Mouse (Mus musculus) MEL (cell line): ENCODE measurements around the gene Stim1. TPM values are rescaled to one million over a fixed set of nuclear protein-coding genes. Genes with fewer than 3 reads are reported as not detected.

Experiments used
- DNase-seq: peaks from one replicate; pipeline ENCODE4 v3.0.0; 2011; ENCODE audit warnings: low read depth, low spot score
- H3K27ac ChIP-seq: 2 replicates; pipeline ENCODE4 v1.5.1; 2012; ENCODE audit warnings: low read depth, mild to moderate bottlenecking, control low read depth, low read length, moderate library complexity; ENCODE audit not compliant: control insufficient read depth
- H3K27me3 ChIP-seq, 2 experiments: fragments of 150-350 bp in 1 of 2; sonication (generic) in 1 of 2; 2 replicates each; pipeline ENCODE4 v1.6.1; 2012; ENCODE audit warnings: low read length in 2 of 2, mild to moderate bottlenecking in 2 of 2, improper control_type of control experiment in 1 of 2, moderate library complexity in 1 of 2; ENCODE audit not compliant: insufficient read depth in 2 of 2, control insufficient read depth in 1 of 2
- H3K36me3 ChIP-seq, 2 experiments: 2 replicates each; pipeline ENCODE4 v1.6.1; 2012 to 2014; ENCODE audit warnings: low read length in 2 of 2, improper control_type of control experiment in 1 of 2, inconsistent platforms in 1 of 2, mild to moderate bottlenecking in 1 of 2; ENCODE audit not compliant: insufficient read depth in 2 of 2, control insufficient read depth in 1 of 2
- H3K4me1 ChIP-seq, 2 experiments: fragments of 150-350 bp in 1 of 2; sonication (generic) in 1 of 2; 2 replicates each; pipeline ENCODE4 v1.6.1; 2012; ENCODE audit warnings: low read length in 2 of 2, improper control_type of control experiment in 1 of 2, mild to moderate bottlenecking in 1 of 2; ENCODE audit not compliant: insufficient read depth in 2 of 2, control insufficient read depth in 1 of 2
- H3K4me3 ChIP-seq, 2 experiments: fragments of 150-350 bp in 1 of 2; sonication (generic) in 1 of 2; 2 replicates each; pipeline ENCODE4 v1.5.1; 2012; ENCODE audit warnings: low read depth in 2 of 2, low read length in 2 of 2, mild to moderate bottlenecking in 2 of 2, moderate library complexity in 2 of 2, control low read depth in 1 of 2, improper control_type of control experiment in 1 of 2; ENCODE audit not compliant: control insufficient read depth in 1 of 2, insufficient read depth in 1 of 2
- H3K79me2 ChIP-seq: 2 replicates; pipeline ENCODE4 v1.6.1; 2012; ENCODE audit warnings: mild to moderate bottlenecking, low read length, moderate library complexity; ENCODE audit not compliant: control insufficient read depth, poor library complexity, insufficient read depth
- H3K9ac ChIP-seq: 2 replicates; pipeline ENCODE4 v1.6.1; 2012; ENCODE audit warnings: low read depth, mild to moderate bottlenecking, control low read depth, low read length, moderate library complexity; ENCODE audit not compliant: control insufficient read depth, poor library complexity, severe bottlenecking
- H3K9me3 ChIP-seq: fragments of 150-350 bp; sonication (generic); replicated peaks from 2 replicates; pipeline ENCODE4 v1.6.1; 2012; ENCODE audit warnings: mild to moderate bottlenecking, low read length, improper control_type of control experiment, moderate library complexity; ENCODE audit not compliant: insufficient read depth
- BHLHE40 ChIP-seq: IDR thresholded peaks from 2 replicates; pipeline ENCODE4 v1.6.1; 2012; ENCODE audit warnings: low read depth, mild to moderate bottlenecking, inconsistent platforms, low read length, improper control_type of control experiment, borderline replicate concordance
- CHD1 ChIP-seq: IDR thresholded peaks from 2 replicates; pipeline ENCODE4 v1.6.1; 2012; ENCODE audit warnings: low read depth, mild to moderate bottlenecking, inconsistent platforms, low read length, improper control_type of control experiment
- CHD2 ChIP-seq: IDR thresholded peaks from 2 replicates; pipeline ENCODE4 v1.6.1; 2011; ENCODE audit warnings: low read length, improper control_type of control experiment
- CTCF ChIP-seq, 3 experiments: IDR thresholded peaks in 2 of 3; conservative IDR thresholded peaks in 1 of 3; 2 replicates each; pipeline ENCODE4 v1.5.1; 2011 to 2012; ENCODE audit warnings: low read length in 3 of 3, low read depth in 2 of 3, mild to moderate bottlenecking in 2 of 3, improper control_type of control experiment in 1 of 3, inconsistent platforms in 1 of 3, mixed read lengths in 1 of 3, moderate library complexity in 1 of 3; ENCODE audit not compliant: control insufficient read depth in 1 of 3, insufficient read depth in 1 of 3, poor library complexity in 1 of 3, severe bottlenecking in 1 of 3
- EP300 ChIP-seq, 2 experiments: IDR thresholded peaks; 2 replicates each; pipeline ENCODE4 v1.6.1; 2011; ENCODE audit warnings: improper control_type of control experiment in 2 of 2, low read length in 2 of 2, low read depth in 1 of 2, mild to moderate bottlenecking in 1 of 2
- GABPA ChIP-seq: IDR thresholded peaks from 2 replicates; pipeline ENCODE4 v1.6.1; 2012; ENCODE audit warnings: low read depth, mild to moderate bottlenecking, inconsistent platforms, low read length, improper control_type of control experiment, moderate library complexity
- HCFC1 ChIP-seq: IDR thresholded peaks from 2 replicates; pipeline ENCODE4 v1.6.1; 2012; ENCODE audit warnings: low read depth, mild to moderate bottlenecking, inconsistent platforms, low read length, improper control_type of control experiment, moderate library complexity
- KAT2A ChIP-seq: conservative IDR thresholded peaks from 2 replicates; pipeline ENCODE4 v1.6.1; 2012; ENCODE audit warnings: low read depth, low read length, improper control_type of control experiment, inconsistent platforms
- MAFK ChIP-seq: IDR thresholded peaks from 2 replicates; pipeline ENCODE4 v1.6.1; 2011; ENCODE audit warnings: low read depth, mild to moderate bottlenecking, low read length, improper control_type of control experiment, borderline replicate concordance
- MYB ChIP-seq: IDR thresholded peaks from 2 replicates; pipeline ENCODE4 v1.6.1; 2011; ENCODE audit warnings: mild to moderate bottlenecking, low read depth, low read length, improper control_type of control experiment
- MYC ChIP-seq: IDR thresholded peaks from 2 replicates; pipeline ENCODE4 v1.6.1; 2011; ENCODE audit warnings: low read depth, mild to moderate bottlenecking, low read length, improper control_type of control experiment, moderate library complexity
- NRF1 ChIP-seq: IDR thresholded peaks from 2 replicates; pipeline ENCODE4 v1.6.1; 2014; ENCODE audit warnings: low read depth, mild to moderate bottlenecking, inconsistent platforms, low read length, improper control_type of control experiment, moderate library complexity; ENCODE audit not compliant: poor library complexity, insufficient read depth, severe bottlenecking
- POLR2A ChIP-seq, 2 experiments: IDR thresholded peaks; 2 replicates each; pipeline ENCODE4 v1.6.1; 2011 to 2012; ENCODE audit warnings: low read length in 2 of 2, mild to moderate bottlenecking in 2 of 2, control low read depth in 1 of 2, improper control_type of control experiment in 1 of 2, low read depth in 1 of 2, moderate library complexity in 1 of 2; ENCODE audit not compliant: control insufficient read depth in 1 of 2, insufficient read depth in 1 of 2, poor library complexity in 1 of 2
- RAD21 ChIP-seq: IDR thresholded peaks from 2 replicates; pipeline ENCODE4 v1.6.1; 2011; ENCODE audit warnings: mild to moderate bottlenecking, low read depth, low read length, improper control_type of control experiment
- RCOR1 ChIP-seq: IDR thresholded peaks from 2 replicates; pipeline ENCODE4 v1.6.1; 2012; ENCODE audit warnings: low read depth, mild to moderate bottlenecking, inconsistent platforms, low read length, improper control_type of control experiment
- SMC3 ChIP-seq: IDR thresholded peaks from 2 replicates; pipeline ENCODE4 v1.6.1; 2011; ENCODE audit warnings: low read depth, low read length, improper control_type of control experiment
- TAL1 ChIP-seq: IDR thresholded peaks from 2 replicates; pipeline ENCODE4 v1.6.1; 2012; ENCODE audit warnings: mild to moderate bottlenecking, inconsistent platforms, low read length, moderate library complexity, mixed read lengths
- TBP ChIP-seq: IDR thresholded peaks from 2 replicates; pipeline ENCODE4 v1.8.0; 2011; ENCODE audit warnings: low read depth, low read length, improper control_type of control experiment
- USF1 ChIP-seq: IDR thresholded peaks from 2 replicates; pipeline ENCODE4 v1.6.1; 2014; ENCODE audit warnings: low read depth, mild to moderate bottlenecking, inconsistent platforms, low read length, improper control_type of control experiment, moderate library complexity
- ZC3H11A ChIP-seq: IDR thresholded peaks from 2 replicates; pipeline ENCODE4 v1.6.1; 2012; ENCODE audit warnings: low read depth, mild to moderate bottlenecking, inconsistent platforms, low read length, improper control_type of control experiment
- ZNF384 ChIP-seq: IDR thresholded peaks from 2 replicates; pipeline ENCODE4 v1.6.1; 2012; ENCODE audit warnings: low read depth, mild to moderate bottlenecking, inconsistent platforms, low read length, improper control_type of control experiment
- polyA plus RNA-seq, 2 experiments: library from polyadenylated mRNA; stranded (reverse) in 1 of 2; unstranded in 1 of 2; fragments of >175 nt in 1 of 2; fragments of >200 nt in 1 of 2; gene quantifications; 2 replicates each; pipeline versions ENCODE4 v1.2.1 to v1.2.4; 2012; ENCODE audit warnings: low replicate concordance in 2 of 2, low read depth in 1 of 2; ENCODE audit not compliant: insufficient read length in 2 of 2, insufficient read depth in 1 of 2, missing spikeins in 1 of 2
- total RNA-seq: library from RNA; depleted of rRNA; stranded (reverse); fragments of 300-350 nt; gene quantifications from 2 replicates; pipeline ENCODE4 v1.2.3, GENCODE M21; 2012

Gene Stim1
- total and polyA plus RNA-seq, 3 experiments = 26.1 to 65.0 TPM; not detected in 1

DNA sequence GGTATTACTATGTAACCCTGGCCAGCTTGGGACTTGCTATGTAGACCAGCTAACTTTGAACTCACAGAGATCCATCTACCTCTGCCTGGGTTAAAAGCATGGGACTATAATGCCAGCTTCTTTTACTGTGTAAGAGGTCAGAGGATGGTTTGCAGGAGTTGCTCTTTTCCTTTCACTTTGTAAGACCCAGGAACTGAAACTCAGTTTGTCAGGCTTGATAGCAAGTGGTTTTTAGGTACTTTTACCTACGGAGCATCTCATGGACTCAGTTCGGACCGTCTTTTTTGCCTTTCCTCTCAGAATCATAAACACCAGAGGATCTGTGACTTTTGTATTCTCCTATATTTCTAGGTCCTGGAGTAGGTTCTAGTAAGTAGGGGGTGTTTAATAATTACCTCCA is 128.7 kb downstream of the Stim1 start:
- Histone ChIP-seq H3K4me1 (peaks cover 21 to 33% of the 10 kb centered on the region in 2 experiments), H3K4me3 (peak overlapping the region; percentile 9 to 38; a peak in 3 of 4 replicates), H3K27ac (peak overlapping the region; percentile 80), H3K27me3 (no peaks in the 10 kb centered on the region), H3K9ac (peak overlapping the region; percentile 50), H3K36me3 (peaks cover 0 to 30% of the 10 kb centered on the region in 2 experiments; a peak in 3 of 4 replicates), H3K79me2 (0 out of 2 replicates have a peak, but pooled peaks cover 3% of the 10 kb centered on the region)
- DNase-seq = no peak
- TF ChIP-seq CHD2 = no peak
- TF ChIP-seq BHLHE40 = no peak
- TF ChIP-seq MAFK = no peak
- no peak for TF ChIP-seq GABPA
- TF ChIP-seq MYC = no peak
- TF ChIP-seq POLR2A (IDR thresholded peaks at IDR 0.05; ENCODE audit: control insufficient read depth in 1 of 2, insufficient read depth in 1 of 2, low read depth in 1 of 2, low read length in 2 of 2, poor library complexity in 1 of 2) = no peak
- TF ChIP-seq CHD1 = no peak
- TF ChIP-seq TAL1 = no peak
- no peak for TF ChIP-seq USF1
- TF ChIP-seq, all 39 proteins: peak for 0
- no peaks in the 10 kb centered on the region for H3K9me3 ChIP-seq

DNA sequence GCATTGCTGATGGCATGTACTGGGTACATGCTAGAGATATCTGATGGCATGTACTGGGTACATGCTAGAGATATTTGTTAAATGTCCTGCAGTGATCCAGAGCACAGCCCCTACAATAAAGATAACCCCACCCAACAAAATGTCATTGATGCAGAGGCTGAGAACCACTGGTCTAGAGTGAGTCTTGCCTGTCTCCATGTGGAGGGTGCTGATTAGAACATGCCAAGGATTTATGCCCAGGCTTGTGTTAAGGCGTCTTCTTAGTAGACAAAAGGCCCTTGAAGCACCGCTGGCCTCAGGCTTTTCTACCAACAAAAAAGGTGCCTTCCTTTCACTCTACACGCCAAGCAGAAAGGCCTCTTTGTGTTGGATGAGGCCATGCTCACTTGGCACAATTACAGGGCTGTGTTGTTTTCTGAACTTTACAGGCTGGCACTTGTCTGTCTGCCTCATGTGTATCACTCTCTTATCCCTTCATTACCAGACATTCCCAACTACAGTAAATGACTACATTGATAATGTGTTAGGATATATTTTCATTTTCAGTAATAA is 131.7 kb downstream of the Stim1 start:
- H3K27ac ChIP-seq = no peak overlapping the region
- H3K36me3 ChIP-seq = peaks cover 0 to 25% of the 10 kb centered on the region in 2 experiments; a peak in 3 of 4 replicates
- no peaks in the 10 kb centered on the region for H3K9me3 ChIP-seq
- no peak overlapping the region for H3K9ac ChIP-seq
- H3K79me2 ChIP-seq = 0 out of 2 replicates have a peak, but pooled peaks cover 3% of the 10 kb centered on the region
- peaks cover 18 to 29% of the 10 kb centered on the region in 2 experiments for H3K4me1 ChIP-seq
- no peaks in the 10 kb centered on the region for H3K27me3 ChIP-seq
- DNase-seq = peak; percentile 39
- TF ChIP-seq TAL1 = peak; percentile 46; the same call in 1 of the 2 replicates
- no peak for TF ChIP-seq RCOR1
- H3K4me3 ChIP-seq = no peak overlapping the region

DNA sequence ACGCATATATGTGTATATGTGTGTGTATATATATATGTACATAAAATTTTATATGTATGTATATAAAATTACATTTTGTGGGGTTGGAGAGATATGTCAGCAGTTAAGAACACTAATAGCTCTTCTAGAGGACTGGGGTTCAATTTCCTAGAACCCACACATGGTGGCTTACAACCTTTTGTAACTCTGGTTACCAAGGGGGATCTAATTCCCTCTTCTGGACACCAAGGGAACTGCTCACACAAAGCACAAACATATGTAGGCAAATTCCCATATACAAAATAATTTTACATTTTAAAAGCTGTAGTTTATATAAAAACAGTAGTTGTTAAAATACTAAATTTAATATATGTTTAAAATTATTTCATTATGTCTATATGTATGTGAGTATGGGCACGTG is 136.5 kb downstream of the Stim1 start:
- TF ChIP-seq NRF1 (no peak), RAD21 (peak; percentile 40), CHD1 (no peak), CTCF (IDR thresholded peaks at IDR 0.05 in 2 of 3, conservative IDR thresholded peaks at IDR 0.05 in 1 of 3; ENCODE audit: control insufficient read depth in 1 of 3, insufficient read depth in 1 of 3, low read depth in 2 of 3, low read length in 3 of 3, poor library complexity in 1 of 3, severe bottlenecking in 1 of 3) (peak in 2 of 3 experiments; percentile 21 to 49; a peak in 3 of 6 replicates), TBP (no peak), HCFC1 (no peak), ZC3H11A (peak; percentile 40; the same call in 1 of the 2 replicates), ZNF384 (no peak), MYB (no peak), KAT2A (no peak), EP300 (IDR thresholded peaks at IDR 0.05; ENCODE audit: low read depth in 1 of 2, low read length in 2 of 2) (no peak), SMC3 (peak; percentile 58)
- no peaks in the 10 kb centered on the region for H3K9me3 ChIP-seq
- H3K27me3 ChIP-seq = no peaks in the 10 kb centered on the region
- H3K36me3 ChIP-seq = peaks cover 2 to 14% of the 10 kb centered on the region in 2 experiments; a peak in 3 of 4 replicates
- peak; percentile 46 for DNase-seq
- no peak overlapping the region for H3K27ac ChIP-seq
- peaks cover 0 to 13% of the 10 kb centered on the region in 2 experiments; a peak in 3 of 4 replicates for H3K4me1 ChIP-seq
- no peak overlapping the region for H3K9ac ChIP-seq
- H3K4me3 ChIP-seq = no peak overlapping the region
- H3K79me2 ChIP-seq = no peaks in the 10 kb centered on the region
